Mouse (Mus musculus) hindbrain, postnatal 0 days (tissue): ENCODE measurements around the gene Tm7sf2. TPM values are rescaled to one million over a fixed set of nuclear protein-coding genes. Genes with fewer than 3 reads are reported as not detected.

Experiments
- ATAC-seq: fragments of 200-750 bp; cut with Nextera tagmentation; 2 replicates; pipeline ENCODE4 v1.8.0; 2017; ENCODE audit warnings: mild to moderate bottlenecking, moderate TSS enrichment, moderate library complexity
- DNase-seq: peaks from one replicate; pipeline ENCODE4 v3.0.0-alpha.2; 2015; ENCODE audit warnings: low spot score
- H3K27ac ChIP-seq: fragments of 300-500 bp; sonication (generic); 2 replicates; pipeline ENCODE4 v1.5.1; 2014; ENCODE audit warnings: mild to moderate bottlenecking
- H3K27me3 ChIP-seq: fragments of 300-500 bp; sonication (generic); 2 replicates; pipeline ENCODE4 v1.6.1; 2014; ENCODE audit warnings: low read length, mixed read lengths; ENCODE audit not compliant: insufficient read depth
- H3K36me3 ChIP-seq: fragments of 300-500 bp; sonication (generic); 2 replicates; pipeline ENCODE4 v1.6.1; 2014; ENCODE audit warnings: low read length, mixed read lengths; ENCODE audit not compliant: insufficient read depth
- H3K4me1 ChIP-seq: fragments of 300-500 bp; sonication (generic); 2 replicates; pipeline ENCODE4 v1.6.1; 2014; ENCODE audit warnings: antibody characterized with exemption, low read length, mixed read lengths; ENCODE audit not compliant: insufficient read depth
- H3K4me2 ChIP-seq: fragments of 300-500 bp; sonication (generic); 2 replicates; pipeline ENCODE4 v1.6.1; 2014; ENCODE audit warnings: low read depth, mild to moderate bottlenecking, low read length, moderate library complexity, mixed read lengths
- H3K4me3 ChIP-seq: fragments of 300-500 bp; sonication (generic); 2 replicates; pipeline ENCODE4 v1.5.1; 2014; ENCODE audit warnings: low read length
- H3K9ac ChIP-seq: fragments of 300-500 bp; sonication (generic); replicated peaks from 2 replicates; pipeline ENCODE4 v1.6.1; 2014; ENCODE audit warnings: mild to moderate bottlenecking, low read length, moderate library complexity, mixed read lengths
- H3K9me3 ChIP-seq: fragments of 300-500 bp; sonication (generic); 2 replicates; pipeline ENCODE4 v1.6.1; 2016; ENCODE audit warnings: low read length, mixed read lengths
- CTCF ChIP-seq: IDR thresholded peaks from 2 replicates; pipeline ENCODE4 v1.5.1; 2016; ENCODE audit warnings: antibody characterized with exemption, control low read depth, low read depth
- WGBS: fragments of 180-500 bp; shearing (Covaris S2); extraction: QIAGEN DNeasy Blood & Tissue Kit; methylation state at CpG from one replicate; pipeline ENCODE4 v1.1.7; 2014; 5-methylcytosine and 5-hydroxymethylcytosine counted together
- polyA plus RNA-seq: library from polyadenylated mRNA; unstranded; fragments of >200 nt; fragmentation: Nextera tagmentation; extraction: Ambion mirVana; gene quantifications from 2 replicates; pipeline ENCODE4 v1.2.1, GENCODE M21; 2015
- total RNA-seq: library from RNA; depleted of rRNA; stranded (reverse); fragments of >200 nt; gene quantifications from 2 replicates; pipeline ENCODE4 v1.2.3, GENCODE M21; 2014

Gene Tm7sf2
- total and polyA plus RNA-seq, 2 experiments from 2014 or later, result 57.7 to 123 TPM

DNA sequence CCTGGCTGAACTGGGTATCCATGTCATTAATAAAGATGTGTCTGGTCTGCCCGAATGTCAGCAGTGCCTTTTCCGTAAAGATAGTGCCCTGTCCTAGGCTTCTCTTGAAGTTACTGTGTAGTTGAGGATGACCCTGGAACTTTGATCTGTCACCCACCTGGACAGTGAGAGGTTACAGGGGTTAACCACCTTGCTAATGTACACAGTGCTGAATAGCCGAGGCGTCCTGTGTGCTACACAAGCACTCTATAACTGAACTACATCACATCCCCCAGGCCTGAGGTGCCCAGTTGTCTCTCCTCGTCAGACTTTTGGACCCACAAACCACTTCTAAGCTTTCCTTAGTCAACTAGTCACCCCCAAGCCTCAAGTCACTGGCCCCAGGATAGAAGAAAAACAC is 5.8 kb downstream of the Tm7sf2 start:
- TF ChIP-seq CTCF, result no peak
- no peak for DNase-seq

DNA sequence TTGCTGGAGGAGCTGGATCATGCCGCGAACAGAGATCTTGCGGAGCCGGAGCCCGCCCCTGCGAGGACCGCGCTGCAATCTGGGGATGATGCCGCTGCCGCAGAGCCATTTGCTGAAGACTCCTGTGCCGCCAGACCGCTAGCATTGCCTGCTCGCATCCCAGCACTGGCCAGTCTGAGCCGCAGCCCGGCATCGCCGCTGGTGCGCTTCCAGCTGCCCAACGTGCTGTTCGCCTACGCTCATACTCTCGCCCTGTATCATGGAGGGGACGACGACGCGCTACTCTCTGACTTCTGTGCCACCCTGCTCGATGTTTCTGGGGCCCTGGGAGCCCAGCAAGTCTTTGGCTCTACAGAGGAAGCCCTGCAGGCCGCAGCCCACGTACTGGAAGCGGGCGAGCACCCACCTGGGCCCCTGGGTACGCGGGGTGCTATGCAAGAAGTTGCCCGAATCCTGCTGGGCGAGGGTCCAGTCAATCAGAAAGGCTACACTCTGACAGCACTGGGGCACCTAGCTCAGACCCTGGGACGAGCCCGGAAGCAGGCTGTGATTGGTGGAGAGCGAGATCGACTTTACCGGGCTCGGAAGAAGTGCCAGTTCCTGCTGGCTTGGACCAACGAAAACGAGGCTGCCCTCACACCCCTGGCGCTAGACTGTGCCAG is 6.4 kb downstream of the Tm7sf2 start:
- DNase-seq (peak; percentile 61), ATAC-seq (peak; percentile 6; the same call in 1 of the 2 replicates)
- Histone ChIP-seq H3K4me1 (peaks cover 21% of the 10 kb centered on the region), H3K4me3 (peak overlapping the region; percentile 57), H3K4me2 (peak overlapping the region; percentile 100), H3K9ac (peak overlapping the region; percentile 99), H3K27me3 (no peaks in the 10 kb centered on the region), H3K36me3 (peaks cover 4% of the 10 kb centered on the region; the same call in 1 of the 2 replicates), H3K9me3 (no peaks in the 10 kb centered on the region), H3K27ac (peak overlapping the region; percentile 88)
- WGBS, result under 1% methylated on average over 44 of the region's 44 CpGs
- TF ChIP-seq CTCF, result no peak

More for the DNA sequence above, 5.8 kb downstream of the Tm7sf2 start:
- H3K4me2 ChIP-seq, result peak overlapping the region; percentile 100
- no peak for ATAC-seq
- H3K4me1 ChIP-seq, result peaks cover 20% of the 10 kb centered on the region
- no peaks in the 10 kb centered on the region for H3K27me3 ChIP-seq
- no peaks in the 10 kb centered on the region for H3K9me3 ChIP-seq
- H3K4me3 ChIP-seq, result peak overlapping the region; percentile 57
- peak overlapping the region; percentile 88 for H3K27ac ChIP-seq
- peaks cover 4% of the 10 kb centered on the region; the same call in 1 of the 2 replicates for H3K36me3 ChIP-seq
- WGBS, result 50% methylated on average over 5 of the region's 5 CpGs
- H3K9ac ChIP-seq, result peak overlapping the region; percentile 99

DNA sequence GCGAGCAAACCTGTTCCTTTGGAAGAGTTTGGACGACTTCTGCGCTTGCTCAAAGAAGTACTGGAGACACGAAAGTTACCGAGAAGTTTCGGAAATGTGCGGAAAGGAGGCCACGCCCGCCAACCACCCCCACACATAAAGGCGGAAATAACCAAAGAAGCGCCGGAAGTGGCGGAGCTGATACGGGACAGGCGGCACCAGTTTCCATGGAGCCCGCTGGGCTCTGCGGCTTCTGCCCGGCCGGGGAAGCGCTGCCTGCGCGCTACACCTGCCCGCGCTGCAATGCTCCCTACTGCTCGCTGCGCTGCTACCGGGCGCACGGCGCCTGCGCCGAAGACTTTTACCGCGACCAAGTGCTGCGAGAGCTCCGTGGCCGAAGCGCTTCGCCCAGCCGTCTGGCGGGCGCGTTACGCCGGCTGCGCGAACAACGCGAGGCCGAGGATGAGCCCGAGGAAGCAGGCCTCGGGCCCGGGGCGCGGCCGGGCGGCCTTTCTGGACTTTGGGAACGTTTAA is 7.1 kb downstream of the Tm7sf2 start, which contains the start of gene Znhit2:
TSS of gene Znhit2 (plus strand) at position 172 of the 513 bp plus-strand sequence.
- Histone ChIP-seq H3K27ac (peak within 1 kb of the TSS; percentile 88), H3K27me3 (no peaks in the 10 kb centered on the region), H3K9me3 (no peaks in the 10 kb centered on the region), H3K9ac (peak within 1 kb of the TSS; percentile 99), H3K4me3 (peak within 1 kb of the TSS; percentile 57), H3K36me3 (peaks cover 4% of the 10 kb centered on the region; the same call in 1 of the 2 replicates), H3K4me1 (peaks cover 19% of the 10 kb centered on the region), H3K4me2 (peak within 1 kb of the TSS; percentile 100)
- TF ChIP-seq CTCF, result no peak; the same call in 1 of the 2 replicates
- WGBS, result under 1% methylated on average over 57 of the region's 58 CpGs
- ATAC-seq (peak; percentile 80), DNase-seq (peak; percentile 97)

DNA sequence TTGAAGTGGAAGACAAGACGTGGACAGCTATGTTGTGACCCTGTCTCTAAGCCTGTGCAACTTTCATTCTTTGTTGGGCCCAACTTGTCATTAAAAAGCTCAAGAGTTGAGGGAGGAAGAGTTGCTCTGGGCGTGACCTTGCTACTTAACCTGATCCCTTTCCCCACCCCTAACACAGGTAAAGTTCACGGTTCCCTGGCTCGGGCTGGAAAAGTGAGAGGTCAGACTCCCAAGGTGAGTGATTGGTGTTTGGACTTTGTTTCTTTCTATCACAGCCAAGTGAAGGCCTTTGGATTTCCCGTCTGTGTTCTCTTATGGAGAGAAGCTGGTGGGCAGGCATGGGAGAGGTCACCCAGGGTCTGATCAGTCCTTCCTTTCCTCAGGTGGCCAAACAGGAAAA is 9.2 kb downstream of the Tm7sf2 start:
- H3K9me3 ChIP-seq, result no peaks in the 10 kb centered on the region
- peak overlapping the region; percentile 86 for H3K4me2 ChIP-seq
- H3K4me1 ChIP-seq, result peaks cover 18% of the 10 kb centered on the region
- no peaks in the 10 kb centered on the region for H3K27me3 ChIP-seq
- peak overlapping the region; percentile 86; the same call in 1 of the 2 replicates for H3K9ac ChIP-seq
- H3K4me3 ChIP-seq, result peak overlapping the region; percentile 88
- H3K27ac ChIP-seq, result no peak overlapping the region
- H3K36me3 ChIP-seq, result peaks cover 20% of the 10 kb centered on the region
- DNase-seq (no peak), ATAC-seq (no peak)
- no peak for TF ChIP-seq CTCF
- 81% methylated on average over 5 of the region's 5 CpGs for WGBS

DNA sequence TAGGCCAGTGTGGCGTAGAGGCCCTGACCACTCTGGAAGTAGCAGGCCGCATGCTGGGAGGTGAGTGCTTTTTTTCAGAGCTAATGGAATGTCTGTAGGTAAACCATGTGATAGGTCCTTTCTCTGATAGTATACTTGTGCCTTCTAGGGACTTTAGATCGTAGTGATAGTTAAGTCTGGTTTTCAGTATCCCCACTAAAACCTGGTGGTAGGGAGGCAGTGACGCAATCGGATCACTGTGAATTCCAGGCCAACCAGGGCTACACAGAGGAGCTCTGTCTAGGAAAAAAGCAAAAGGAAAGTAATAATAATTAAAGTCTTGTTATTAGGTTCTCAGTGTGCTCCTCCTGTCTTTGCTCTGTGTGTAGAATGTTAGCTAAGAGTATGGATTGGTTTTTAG is 9.7 kb downstream of the Tm7sf2 start:
- H3K36me3 ChIP-seq, result peaks cover 24% of the 10 kb centered on the region
- H3K4me2 ChIP-seq, result peak overlapping the region; percentile 86
- H3K9me3 ChIP-seq, result no peaks in the 10 kb centered on the region
- no peaks in the 10 kb centered on the region for H3K27me3 ChIP-seq
- H3K27ac ChIP-seq, result peak overlapping the region; percentile 80; the same call in 1 of the 2 replicates
- peak overlapping the region; percentile 88 for H3K4me3 ChIP-seq
- DNase-seq (no peak), ATAC-seq (no peak)
- TF ChIP-seq CTCF, result no peak
- WGBS, result 40% methylated on average over 5 of the region's 5 CpGs
- H3K9ac ChIP-seq, result peak overlapping the region; percentile 86
- peaks cover 18% of the 10 kb centered on the region for H3K4me1 ChIP-seq

DNA sequence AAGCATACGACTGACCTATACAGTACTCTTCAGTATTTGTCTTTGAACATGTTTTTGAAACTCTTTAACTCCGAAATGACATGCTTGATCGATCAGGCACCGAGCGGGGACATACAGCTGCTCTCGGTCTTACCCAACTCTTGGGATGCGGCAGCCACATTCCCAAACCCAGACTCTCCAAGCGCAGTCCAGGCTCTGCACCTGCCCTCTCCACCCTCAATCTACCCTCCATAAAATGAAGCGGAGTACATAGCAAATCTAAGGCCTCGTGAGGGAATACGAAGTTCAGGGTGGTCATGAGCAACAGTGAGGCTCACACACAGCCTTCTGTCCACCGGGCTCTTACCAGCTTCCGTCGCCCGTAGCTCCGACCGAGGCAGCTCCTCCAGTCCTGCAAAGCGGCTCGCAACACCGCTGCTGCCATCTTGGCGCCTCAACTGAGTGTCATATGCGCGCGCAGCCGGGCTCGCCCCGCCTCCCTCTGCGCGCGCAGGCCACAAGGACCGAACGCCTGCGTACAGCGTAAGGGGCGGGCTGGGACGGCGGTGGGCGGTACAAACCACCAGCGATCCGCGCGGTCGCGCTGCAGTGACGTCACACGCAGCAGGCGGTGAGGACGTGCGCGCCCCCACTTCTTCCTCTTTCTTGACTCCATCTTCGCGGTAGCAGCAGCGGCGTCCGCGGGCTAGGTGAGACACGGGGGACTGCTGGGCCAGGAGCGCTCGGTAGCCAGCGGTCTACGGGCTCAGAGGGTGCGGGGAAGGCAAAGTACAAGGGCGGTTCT is 10.7 kb downstream of the Tm7sf2 start, which contains the start of the genes Mrpl49 and Fau:
TSS of gene Mrpl49 (minus strand) at position 473 of the 784 bp plus-strand sequence.
TSS of gene Fau (plus strand) at position 532 of the 784 bp plus-strand sequence.
- Histone ChIP-seq H3K9ac (peak within 1 kb of the TSS; percentile 86), H3K36me3 (peaks cover 33% of the 10 kb centered on the region), H3K4me2 (peak within 1 kb of the TSS; percentile 86), H3K4me1 (peaks cover 16% of the 10 kb centered on the region), H3K9me3 (no peaks in the 10 kb centered on the region), H3K27ac (peak within 1 kb of the TSS; percentile 80), H3K4me3 (peak within 1 kb of the TSS; percentile 88), H3K27me3 (no peaks in the 10 kb centered on the region)
- DNase-seq (peak; percentile 99), ATAC-seq (peak; percentile 92)
- TF ChIP-seq CTCF, result no peak
- WGBS, result 0% methylated on average over 57 of the region's 63 CpGs
